In genomic region chr1:82191579-82191978, GRCm38 (mm10) we compare ENCODE assay signal across 34 mouse cellular contexts. TPM values are rescaled to one million over a fixed set of nuclear protein-coding genes. Genes with fewer than 3 reads are reported as not detected.
DNase-seq lines count a peak whose midpoint lies in the region; ATAC-seq and TF ChIP-seq lines count a peak whose summit lies in the region.
"Had no signal": no experiment of that assay in that cellular context is flagged by ENCODE, and none has a peak within 500 bp of the region (broad histone marks: within the 10 kb centered on the region; RNA-seq: fewer than 3 reads in every experiment).

No protein-coding gene starts in this region.

- H3K4me2 ChIP-seq in midbrain, embryonic 14.5 days (ENCODE audit: low read length), result no peak overlapping the region
- H3K4me2 ChIP-seq: heart, embryonic 12.5 days; hindbrain, embryonic 15.5 days; limb, embryonic 13.5 days; liver, embryonic 11.5 days; lung, embryonic 15.5 days; neural tube, embryonic 13.5 days had no signal

- no peaks in the 10 kb centered on the region for H3K4me1 ChIP-seq in cerebellum, adult 2 months (ENCODE audit: control insufficient read depth, insufficient read depth, low read length)
- H3K4me1 ChIP-seq in midbrain, embryonic 14.5 days (ENCODE audit: control insufficient read depth, insufficient read depth, low read length), result no peaks in the 10 kb centered on the region
- H3K4me1 ChIP-seq: lung, embryonic 15.5 days had no signal

- H3K9me3 ChIP-seq in midbrain, embryonic 14.5 days (ENCODE audit: control insufficient read depth, low read length), result no peaks in the 10 kb centered on the region
- H3K9me3 ChIP-seq: G1E; heart, embryonic 12.5 days; hindbrain, embryonic 15.5 days; limb, embryonic 13.5 days; lung, embryonic 15.5 days; neural tube, embryonic 13.5 days had no signal

- intact Hi-C loops in left cerebral cortex, postnatal 4 days (cut with DNase I), result no loop called here
- intact Hi-C loops in left cerebral cortex, postnatal 14 days (cut with DNase I), result no loop called here

- no peak for ATAC-seq in midbrain, embryonic 14.5 days (ENCODE audit: low FRiP score, low TSS enrichment)
- ATAC-seq: forebrain, embryonic 14.5 days; intestine, postnatal 0 days had no signal

- 18% methylated on average over 3 of the region's 3 CpGs for WGBS in cerebellum, adult 2 months
- 18% methylated on average over 3 of the region's 3 CpGs for WGBS in midbrain, embryonic 14.5 days

- H3K36me3 ChIP-seq in midbrain, embryonic 14.5 days (ENCODE audit: control insufficient read depth, insufficient read depth, low read length), result no peaks in the 10 kb centered on the region
- H3K36me3 ChIP-seq: G1E; heart, embryonic 12.5 days; hindbrain, embryonic 15.5 days; limb, embryonic 13.5 days; lung, embryonic 15.5 days; neural tube, embryonic 13.5 days had no signal

- TF ChIP-seq POLR2A in cerebellum, adult 2 months (IDR thresholded peaks at IDR 0.05; ENCODE audit: borderline replicate concordance, insufficient read depth, low read length), result no peak

- no peak for TF ChIP-seq CTCF in cerebellum, adult 2 months (IDR thresholded peaks at IDR 0.05; ENCODE audit: borderline replicate concordance, insufficient read depth, low read depth, low read length)

- peak; percentile 7 to 11 for DNase-seq in cerebellum, postnatal 14 days
- DNase-seq in cerebellum, adult 2 months, result no peak
- peak; percentile 58 for DNase-seq in left cerebral cortex, postnatal 4 days
- no peak for DNase-seq in left cerebral cortex, postnatal 14 days (ENCODE audit: low spot score in 2 of 2)
- DNase-seq in midbrain, embryonic 14.5 days, result peak; percentile 17
- peak; percentile 49 for DNase-seq in retina, postnatal 7 days (ENCODE audit: low read depth, low spot score)
- DNase-seq in layer of hippocampus, adult 8-10 months (ENCODE audit: low spot score in 2 of 2), result no peak
- DNase-seq: adrenal gland, adult 8-10 months; cerebellum, adult 9-10 months; gastrocnemius, postnatal 25 days; heart, adult 18-20 months; heart, postnatal 4 days; kidney, adult 9 months; kidney, postnatal 14 days; right cerebral cortex, adult 18-20 months; spleen, adult 18-20 months; thymus, adult 18-20 months; thymus, postnatal 25 days had no signal

- H3K9ac ChIP-seq in midbrain, embryonic 14.5 days (replicated peaks; ENCODE audit: low read length), result no peak overlapping the region
- H3K9ac ChIP-seq: heart, embryonic 12.5 days; hindbrain, embryonic 15.5 days; limb, embryonic 13.5 days; lung, embryonic 15.5 days; neural tube, embryonic 13.5 days had no signal

- no peak overlapping the region for H3K27ac ChIP-seq in cerebellum, adult 2 months (ENCODE audit: insufficient read depth, low read length)
- no peak overlapping the region for H3K27ac ChIP-seq in midbrain, embryonic 14.5 days (replicated peaks; ENCODE audit: low read depth, low read length)
- H3K27ac ChIP-seq: hindbrain, embryonic 15.5 days; limb, embryonic 13.5 days; lung, embryonic 15.5 days; neural tube, embryonic 13.5 days had no signal

- H3K27me3 ChIP-seq in cerebellum, adult 2 months (ENCODE audit: control insufficient read depth, insufficient read depth, low read length), result no peaks in the 10 kb centered on the region
- H3K27me3 ChIP-seq in midbrain, embryonic 14.5 days (ENCODE audit: control insufficient read depth, insufficient read depth, low read length), result no peaks in the 10 kb centered on the region
- H3K27me3 ChIP-seq: heart, embryonic 12.5 days; hindbrain, embryonic 15.5 days; limb, embryonic 13.5 days; lung, embryonic 15.5 days had no signal

- H3K4me3 ChIP-seq in cerebellum, adult 2 months (replicated peaks; ENCODE audit: insufficient read depth, low read depth, low read length), result no peak overlapping the region
- H3K4me3 ChIP-seq in midbrain, embryonic 14.5 days (replicated peaks; ENCODE audit: low read depth, low read length), result no peak overlapping the region
- H3K4me3 ChIP-seq: heart, embryonic 12.5 days; hindbrain, embryonic 15.5 days; limb, embryonic 13.5 days; lung, embryonic 15.5 days; neural tube, embryonic 13.5 days had no signal

RNA-seq across cellular contexts. Expression of gene Gm9747, which starts 41.3 kb away (rescaled TPM):
- polyA plus RNA-seq in cerebellum, adult 2 months (2012; rRNA removed), result not detected in 2 replicates
- not detected for total RNA-seq in left cerebral cortex, postnatal 4 days (2021)
- not detected for total RNA-seq in left cerebral cortex, postnatal 14 days (2021)
- polyA plus RNA-seq in midbrain, embryonic 14.5 days (2014; fragmentation: Nextera tagmentation; extraction: Ambion mirVana), result 21.5 and 27.9 TPM in 2 replicates
- total RNA-seq in layer of hippocampus, adult 8-10 months (2022), result not detected
- total RNA-seq: adrenal gland, adult 8-10 months; adrenal gland, postnatal 4 days; gastrocnemius, adult 18-20 months; gastrocnemius, postnatal 25 days; heart, adult 18-20 months; heart, postnatal 4 days; layer of hippocampus, postnatal 10 days; left cerebral cortex, adult 18-20 months; left cerebral cortex, postnatal 25 days; megakaryocyte progenitor cell, adult 5-6 weeks had no signal
- polyA plus RNA-seq: cortical plate, adult 2 months; G1E had no signal

Comparison
In these comparisons a context has a peak if more than half of its experiments do, and no peak if none do; other contexts are left out.
1. DNase-seq: peak in cerebellum, postnatal 14 days (2 of 2), left cerebral cortex, postnatal 4 days (single experiment), midbrain, embryonic 14.5 days (single experiment) and retina, postnatal 7 days (single experiment); none in cerebellum, adult 2 months (0 of 2), left cerebral cortex, postnatal 14 days (0 of 2) and layer of hippocampus, adult 8-10 months (0 of 2).